Mouse (Mus musculus): Measurements from ENCODE around the gene Zdhhc19. TPM values are rescaled to one million over a fixed set of nuclear protein-coding genes. Genes with fewer than 3 reads are reported as not detected.

Zdhhc19 gene
- polyA plus RNA-seq, 1 experiment, result not detected

DNA sequence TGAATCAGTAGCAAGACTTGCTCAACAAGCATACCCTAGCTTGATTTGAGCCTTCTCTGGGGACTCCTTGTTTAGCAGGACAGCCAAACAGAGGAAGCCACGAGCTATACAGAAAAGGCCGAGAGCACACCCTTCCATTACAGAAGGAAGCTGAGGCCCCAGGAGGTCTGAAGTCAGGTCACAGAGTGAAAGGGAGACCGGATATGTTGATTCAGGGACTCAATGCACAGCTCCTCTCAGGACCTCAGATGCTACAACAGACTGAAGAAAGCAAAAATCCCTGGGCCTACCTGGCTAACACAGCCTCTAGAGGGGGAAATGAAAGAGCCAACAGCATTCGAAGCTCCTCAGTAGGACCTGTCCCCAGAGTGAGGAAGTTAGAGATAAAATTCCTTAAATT, 71.2 kb downstream of the Zdhhc19 start:
- H3K9me3 ChIP-seq (replicated peaks; ENCODE audit: control insufficient read depth, insufficient read depth, low read length, poor library complexity, severe bottlenecking), result no peaks in the 10 kb centered on the region
- H3K27ac ChIP-seq (ENCODE audit: insufficient read depth, low read length), result no peak overlapping the region
- H3K4me3 ChIP-seq (ENCODE audit: low read depth, low read length), result no peak overlapping the region
- no peak overlapping the region for H3K9ac ChIP-seq (ENCODE audit: low read depth, poor library complexity, severe bottlenecking)
- TF ChIP-seq POLR2A (IDR thresholded peaks at IDR 0.05; ENCODE audit: insufficient read depth, low read length) (no peak), CTCF (IDR thresholded peaks at IDR 0.05; ENCODE audit: low read depth, low read length) (no peak), EP300 (IDR thresholded peaks at IDR 0.05; ENCODE audit: insufficient read depth, low read depth, low read length) (no peak)
- no peaks in the 10 kb centered on the region for H3K27me3 ChIP-seq (ENCODE audit: control insufficient read depth, insufficient read depth, low read length, poor library complexity, severe bottlenecking)
- no peaks in the 10 kb centered on the region for H3K4me1 ChIP-seq (ENCODE audit: control insufficient read depth, insufficient read depth, low read length)
- H3K36me3 ChIP-seq (ENCODE audit: control insufficient read depth, insufficient read depth, low read length, poor library complexity, severe bottlenecking), result no peaks in the 10 kb centered on the region

- TF ChIP-seq POLR2A (IDR thresholded peaks at IDR 0.05; ENCODE audit: insufficient read depth, low read length) (no peak), CTCF (IDR thresholded peaks at IDR 0.05; ENCODE audit: low read depth, low read length) (no peak), EP300 (IDR thresholded peaks at IDR 0.05; ENCODE audit: insufficient read depth, low read depth, low read length) (no peak)
- Histone ChIP-seq H3K9ac (ENCODE audit: low read depth, poor library complexity, severe bottlenecking) (no peak overlapping the region), H3K27ac (ENCODE audit: insufficient read depth, low read length) (no peak overlapping the region), H3K4me1 (ENCODE audit: control insufficient read depth, insufficient read depth, low read length) (no peaks in the 10 kb centered on the region), H3K36me3 (ENCODE audit: control insufficient read depth, insufficient read depth, low read length, poor library complexity, severe bottlenecking) (no peaks in the 10 kb centered on the region), H3K4me3 (ENCODE audit: low read depth, low read length) (no peak overlapping the region), H3K27me3 (ENCODE audit: control insufficient read depth, insufficient read depth, low read length, poor library complexity, severe bottlenecking) (no peaks in the 10 kb centered on the region), H3K9me3 (replicated peaks; ENCODE audit: control insufficient read depth, insufficient read depth, low read length, poor library complexity, severe bottlenecking) (no peaks in the 10 kb centered on the region)
These were observed 72.3 kb downstream of the Zdhhc19 start for GRCm38 (mm10) chr16:32568401-32568800.

GRCm38 (mm10) chr16:32570042-32570441, 74.0 kb downstream of the Zdhhc19 start:
- TF ChIP-seq POLR2A (IDR thresholded peaks at IDR 0.05; ENCODE audit: insufficient read depth, low read length) (no peak), EP300 (IDR thresholded peaks at IDR 0.05; ENCODE audit: insufficient read depth, low read depth, low read length) (no peak), CTCF (IDR thresholded peaks at IDR 0.05; ENCODE audit: low read depth, low read length) (no peak)
- Histone ChIP-seq H3K27me3 (ENCODE audit: control insufficient read depth, insufficient read depth, low read length, poor library complexity, severe bottlenecking) (no peaks in the 10 kb centered on the region), H3K27ac (ENCODE audit: insufficient read depth, low read length) (no peak overlapping the region), H3K9ac (ENCODE audit: low read depth, poor library complexity, severe bottlenecking) (no peak overlapping the region), H3K9me3 (replicated peaks; ENCODE audit: control insufficient read depth, insufficient read depth, low read length, poor library complexity, severe bottlenecking) (no peaks in the 10 kb centered on the region), H3K36me3 (ENCODE audit: control insufficient read depth, insufficient read depth, low read length, poor library complexity, severe bottlenecking) (no peaks in the 10 kb centered on the region), H3K4me3 (ENCODE audit: low read depth, low read length) (no peak overlapping the region), H3K4me1 (ENCODE audit: control insufficient read depth, insufficient read depth, low read length) (no peaks in the 10 kb centered on the region)

DNA sequence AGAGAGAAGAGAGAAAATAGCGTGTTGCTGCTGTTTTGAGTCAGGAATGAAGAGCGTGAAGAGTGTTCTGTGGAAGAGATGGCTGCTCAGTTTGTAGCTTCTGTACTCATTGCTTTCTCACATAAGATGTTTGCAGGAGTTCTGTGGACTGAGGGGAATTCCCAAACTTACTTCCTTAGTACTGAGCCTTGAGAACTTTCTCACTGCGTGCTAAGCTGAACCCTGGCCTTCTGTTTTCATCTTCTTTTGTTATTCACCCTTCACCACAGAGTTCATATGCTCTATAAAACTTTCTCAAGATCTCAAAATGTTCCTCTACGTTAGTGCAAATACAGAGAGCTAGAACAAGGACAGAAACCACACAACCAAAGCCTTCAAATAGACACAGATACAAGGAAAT, 76.5 kb downstream of the Zdhhc19 start:
- H3K9me3 ChIP-seq (replicated peaks; ENCODE audit: control insufficient read depth, insufficient read depth, low read length, poor library complexity, severe bottlenecking), result no peaks in the 10 kb centered on the region
- H3K27me3 ChIP-seq (ENCODE audit: control insufficient read depth, insufficient read depth, low read length, poor library complexity, severe bottlenecking), result no peaks in the 10 kb centered on the region
- no peak overlapping the region for H3K27ac ChIP-seq (ENCODE audit: insufficient read depth, low read length)
- H3K4me3 ChIP-seq (ENCODE audit: low read depth, low read length), result no peak overlapping the region
- no peaks in the 10 kb centered on the region for H3K36me3 ChIP-seq (ENCODE audit: control insufficient read depth, insufficient read depth, low read length, poor library complexity, severe bottlenecking)
- no peak for TF ChIP-seq EP300 (IDR thresholded peaks at IDR 0.05; ENCODE audit: insufficient read depth, low read depth, low read length)
- no peaks in the 10 kb centered on the region for H3K4me1 ChIP-seq (ENCODE audit: control insufficient read depth, insufficient read depth, low read length)
- no peak overlapping the region for H3K9ac ChIP-seq (ENCODE audit: low read depth, poor library complexity, severe bottlenecking)

- no peaks in the 10 kb centered on the region for H3K4me1 ChIP-seq (ENCODE audit: control insufficient read depth, insufficient read depth, low read length)
- no peaks in the 10 kb centered on the region for H3K36me3 ChIP-seq (ENCODE audit: control insufficient read depth, insufficient read depth, low read length, poor library complexity, severe bottlenecking)
- no peak overlapping the region for H3K4me3 ChIP-seq (ENCODE audit: low read depth, low read length)
- peaks cover 4% of the 10 kb centered on the region; the same call in 1 of the 2 replicates for H3K9me3 ChIP-seq (replicated peaks; ENCODE audit: control insufficient read depth, insufficient read depth, low read length, poor library complexity, severe bottlenecking)
- no peak overlapping the region for H3K9ac ChIP-seq (ENCODE audit: low read depth, poor library complexity, severe bottlenecking)
- no peaks in the 10 kb centered on the region for H3K27me3 ChIP-seq (ENCODE audit: control insufficient read depth, insufficient read depth, low read length, poor library complexity, severe bottlenecking)
- H3K27ac ChIP-seq (ENCODE audit: insufficient read depth, low read length), result no peak overlapping the region
- no peak for TF ChIP-seq CTCF (IDR thresholded peaks at IDR 0.05; ENCODE audit: low read depth, low read length)
These were observed 90.4 kb downstream of the Zdhhc19 start for GRCm38 (mm10) chr16:32586482-32586881.

DNA sequence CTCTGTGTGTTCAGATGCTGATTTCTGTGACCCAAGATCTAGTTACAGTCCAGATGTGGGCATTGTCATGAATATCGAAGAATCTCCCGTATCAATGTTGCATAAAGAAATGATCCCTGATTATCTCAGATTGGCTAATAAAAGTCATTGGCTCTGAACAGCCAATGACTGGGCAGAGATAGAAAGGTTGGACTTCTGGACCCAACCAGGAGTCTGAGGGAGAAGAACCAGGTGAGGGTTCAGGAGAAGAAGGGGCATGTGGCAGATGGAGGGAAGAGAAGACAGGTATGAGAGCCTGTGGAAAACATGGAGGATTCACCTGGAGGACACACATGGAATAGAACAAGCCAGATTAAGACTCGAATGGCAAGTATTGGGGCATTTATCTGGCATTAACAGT, 92.5 kb downstream of the Zdhhc19 start:
- Histone ChIP-seq H3K27ac (ENCODE audit: insufficient read depth, low read length) (no peak overlapping the region), H3K9me3 (replicated peaks; ENCODE audit: control insufficient read depth, insufficient read depth, low read length, poor library complexity, severe bottlenecking) (peaks cover 4% of the 10 kb centered on the region; the same call in 1 of the 2 replicates), H3K36me3 (ENCODE audit: control insufficient read depth, insufficient read depth, low read length, poor library complexity, severe bottlenecking) (no peaks in the 10 kb centered on the region), H3K27me3 (ENCODE audit: control insufficient read depth, insufficient read depth, low read length, poor library complexity, severe bottlenecking) (no peaks in the 10 kb centered on the region), H3K9ac (ENCODE audit: low read depth, poor library complexity, severe bottlenecking) (no peak overlapping the region), H3K4me3 (ENCODE audit: low read depth, low read length) (no peak overlapping the region), H3K4me1 (ENCODE audit: control insufficient read depth, insufficient read depth, low read length) (no peaks in the 10 kb centered on the region)
- no peak for TF ChIP-seq CTCF (IDR thresholded peaks at IDR 0.05; ENCODE audit: low read depth, low read length)
- TF ChIP-seq POLR2A (IDR thresholded peaks at IDR 0.05; ENCODE audit: insufficient read depth, low read length), result no peak
- no peak for TF ChIP-seq EP300 (IDR thresholded peaks at IDR 0.05; ENCODE audit: insufficient read depth, low read depth, low read length)
